Mouse (Mus musculus) brown adipose tissue, adult 24 weeks (tissue): Measurements from ENCODE around the gene Defb22. TPM values are rescaled to one million over a fixed set of nuclear protein-coding genes. Genes with fewer than 3 reads are reported as not detected.
A peak's percentile ranks its signal among the peaks of the same experiment; 100 is the strongest.

Source experiments
- H3K27ac ChIP-seq: fragments of 200-500 bp; replicated peaks from 2 replicates; pipeline ENCODE4 v1.5.1; 2012; ENCODE audit warnings: low read depth, mild to moderate bottlenecking, low read length
- H3K4me1 ChIP-seq: fragments of 200-500 bp; 2 replicates; pipeline ENCODE4 v1.6.1; 2012; ENCODE audit warnings: low read length, mixed read lengths; ENCODE audit not compliant: control insufficient read depth, insufficient read depth, insufficient read length
- H3K4me3 ChIP-seq: fragments of 200-500 bp; 2 replicates; pipeline ENCODE4 v1.5.1; 2012; ENCODE audit warnings: low read depth, mild to moderate bottlenecking, low read length, moderate library complexity; ENCODE audit not compliant: insufficient read depth
- polyA plus RNA-seq: library from polyadenylated mRNA; stranded (reverse); fragments of >200 nt; gene quantifications from 2 replicates; pipeline ENCODE4 v1.2.4, GENCODE M21; 2012; ENCODE audit not compliant: missing spikeins, insufficient read depth, insufficient read length

The Defb22 gene
- polyA plus RNA-seq, 1 experiment = not detected

DNA sequence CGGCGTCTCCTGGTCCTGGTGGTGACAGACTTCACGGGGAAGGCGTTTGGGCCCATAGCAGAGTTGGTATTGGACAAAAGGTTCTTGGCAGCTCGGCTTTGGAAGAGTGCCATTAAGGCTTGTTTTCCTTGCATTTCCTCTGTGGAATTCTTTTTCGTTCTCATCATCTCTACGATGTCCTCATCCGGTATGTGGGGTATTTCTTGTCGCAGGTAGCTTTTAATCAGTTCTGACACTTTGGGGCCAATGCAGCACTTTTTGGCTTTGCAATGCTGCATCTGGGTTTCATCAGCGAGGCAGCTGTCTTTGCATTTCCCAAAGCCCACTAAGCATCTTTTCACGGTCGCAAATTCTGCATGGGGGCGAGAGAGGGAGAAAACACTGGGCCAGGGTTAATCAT is 30.7 kb downstream of the Defb22 start:
- H3K4me1 ChIP-seq = no peaks in the 10 kb centered on the region
- no peak overlapping the region for H3K27ac ChIP-seq
- H3K4me3 ChIP-seq = no peak overlapping the region

DNA sequence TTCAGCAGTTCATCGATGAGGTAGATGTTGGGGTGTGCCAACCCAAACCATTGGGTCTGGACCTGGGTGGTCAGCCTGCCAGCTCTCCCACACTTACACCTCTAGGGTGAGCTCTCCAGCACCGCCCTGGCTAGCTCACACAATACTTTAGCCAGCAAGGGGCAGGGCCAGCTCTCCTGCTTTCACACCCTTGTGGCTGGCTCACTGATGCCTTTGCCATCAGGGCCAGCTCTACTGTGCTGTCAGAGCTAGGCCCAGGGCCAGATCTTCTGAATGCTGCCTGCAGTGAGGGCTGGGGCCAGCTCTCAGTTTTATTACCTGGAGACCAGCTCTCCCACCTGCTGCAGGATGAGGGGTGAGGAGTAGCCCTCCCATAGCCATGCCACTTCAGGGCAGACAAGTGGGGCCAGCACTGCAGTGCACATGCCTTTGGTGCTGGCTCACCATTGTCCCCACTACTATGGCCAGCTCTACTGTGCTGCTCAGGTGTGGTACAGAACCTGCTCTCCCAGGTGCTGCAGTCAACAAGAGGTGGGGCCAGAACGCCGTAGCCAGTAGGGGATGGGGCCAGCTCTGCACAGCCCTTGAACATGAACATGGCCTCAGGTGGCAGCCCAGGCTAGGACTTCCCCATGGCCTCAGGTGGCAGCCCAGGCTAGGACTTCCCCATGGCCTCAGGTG is 37.7 kb downstream of the Defb22 start:
- Histone ChIP-seq H3K27ac (no peak overlapping the region), H3K4me1 (no peaks in the 10 kb centered on the region), H3K4me3 (no peak overlapping the region)

DNA sequence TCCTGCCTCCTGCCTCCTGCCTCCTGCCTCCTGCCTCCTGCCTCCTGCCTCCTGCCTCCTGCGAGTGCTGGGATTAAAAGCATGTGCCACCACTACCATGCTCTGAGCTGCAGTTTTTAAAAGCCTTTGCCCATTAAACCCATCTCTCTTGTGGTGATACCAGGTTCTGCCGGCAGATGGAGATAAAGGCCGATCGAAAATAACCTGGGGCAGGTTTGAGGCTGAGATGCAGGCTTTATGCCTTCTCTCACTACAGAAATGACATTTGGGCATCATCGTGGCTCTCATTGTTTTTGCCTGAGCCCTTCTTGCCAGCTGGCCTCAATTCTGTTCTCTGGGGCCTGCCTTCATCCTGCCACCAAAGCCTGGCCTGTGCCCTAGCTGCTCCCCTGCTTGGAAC is 39.7 kb downstream of the Defb22 start:
- no peak overlapping the region for H3K27ac ChIP-seq
- no peak overlapping the region for H3K4me3 ChIP-seq
- no peaks in the 10 kb centered on the region for H3K4me1 ChIP-seq

DNA sequence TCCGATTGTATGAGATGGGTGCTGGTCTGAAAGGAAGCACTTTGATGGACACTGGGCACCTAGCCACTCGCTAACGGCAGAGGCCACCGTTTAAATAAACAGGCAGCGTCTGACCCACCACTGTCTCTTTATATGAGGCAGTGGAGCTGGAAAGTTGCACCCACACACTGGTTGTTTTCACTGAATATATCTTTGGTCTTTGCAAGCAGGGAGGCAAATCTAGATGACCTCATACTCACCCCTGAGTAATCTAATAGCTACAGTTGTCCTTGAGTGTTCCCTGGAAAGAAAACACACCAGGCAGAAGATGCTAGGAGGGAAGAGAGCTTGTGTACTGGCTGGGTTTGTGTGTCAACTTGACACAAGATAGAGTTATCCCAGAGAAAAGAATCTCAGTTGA is 42.5 kb downstream of the Defb22 start:
- Histone ChIP-seq H3K27ac (no peak overlapping the region), H3K4me3 (no peak overlapping the region), H3K4me1 (no peaks in the 10 kb centered on the region)

DNA sequence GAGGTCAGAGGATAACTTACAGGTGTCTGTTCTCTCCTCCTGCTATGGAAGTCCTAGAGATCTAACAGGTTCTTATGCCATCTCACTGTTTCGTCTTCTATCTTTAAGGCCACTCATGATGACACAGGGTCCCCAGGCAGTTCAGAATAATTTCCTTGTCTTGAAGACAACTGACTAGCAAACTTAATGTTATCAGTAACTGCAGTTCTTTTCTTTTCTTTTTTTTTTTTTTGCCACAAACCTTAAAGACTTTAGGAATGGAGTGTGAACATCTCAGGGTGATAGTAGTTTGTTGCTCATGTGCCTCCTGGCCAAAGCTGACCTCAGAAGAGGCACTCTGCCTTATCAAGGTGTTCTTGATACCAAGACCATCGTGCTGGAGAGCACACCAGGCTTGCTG is 43.3 kb downstream of the Defb22 start:
- H3K4me3 ChIP-seq = no peak overlapping the region

DNA sequence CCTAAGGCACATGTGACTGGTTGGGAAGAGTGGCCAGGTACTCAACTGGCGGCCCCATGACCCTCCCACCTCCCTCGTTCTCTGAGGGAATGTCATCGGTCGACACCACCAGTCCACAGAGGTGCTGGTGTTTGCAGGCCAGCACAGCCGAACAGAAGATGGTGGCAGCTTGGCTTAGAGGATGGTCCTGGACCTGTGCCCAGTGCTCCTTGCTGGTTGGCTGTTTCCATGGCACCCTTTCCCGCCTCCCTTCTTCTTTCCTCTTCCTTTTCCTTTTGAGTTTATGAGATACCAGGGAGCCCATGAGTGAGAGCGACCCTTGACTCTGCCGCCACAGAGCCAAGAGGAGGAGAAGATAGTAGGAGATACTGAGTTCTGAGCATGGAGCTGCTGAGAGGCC is 46.7 kb downstream of the Defb22 start:
- Histone ChIP-seq H3K4me1 (no peaks in the 10 kb centered on the region), H3K27ac (no peak overlapping the region), H3K4me3 (no peak overlapping the region)

More for the DNA sequence above, 43.3 kb downstream of the Defb22 start:
- no peaks in the 10 kb centered on the region for H3K4me1 ChIP-seq
- H3K27ac ChIP-seq = no peak overlapping the region

DNA sequence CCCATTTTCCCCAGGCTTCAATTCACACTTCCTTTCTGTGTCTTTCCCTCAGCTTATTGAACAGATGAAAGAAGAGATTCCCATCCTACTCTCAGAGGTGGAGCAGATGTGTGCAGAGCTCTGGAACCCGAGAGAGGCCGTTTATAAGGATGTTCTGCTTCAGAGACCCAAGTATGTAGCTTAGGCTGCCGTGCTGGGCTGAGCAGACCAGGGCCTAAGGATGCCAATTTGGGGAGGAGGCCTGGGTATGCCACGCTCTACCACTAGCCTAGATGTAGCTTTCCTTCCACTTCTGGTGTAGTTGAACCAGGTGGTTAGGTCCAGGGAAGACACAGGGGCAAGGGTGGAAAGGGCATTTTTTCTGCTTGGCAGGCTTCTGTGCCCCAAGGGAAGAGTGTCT is 47.6 kb downstream of the Defb22 start:
- Histone ChIP-seq H3K4me3 (no peak overlapping the region), H3K27ac (no peak overlapping the region), H3K4me1 (no peaks in the 10 kb centered on the region)

DNA sequence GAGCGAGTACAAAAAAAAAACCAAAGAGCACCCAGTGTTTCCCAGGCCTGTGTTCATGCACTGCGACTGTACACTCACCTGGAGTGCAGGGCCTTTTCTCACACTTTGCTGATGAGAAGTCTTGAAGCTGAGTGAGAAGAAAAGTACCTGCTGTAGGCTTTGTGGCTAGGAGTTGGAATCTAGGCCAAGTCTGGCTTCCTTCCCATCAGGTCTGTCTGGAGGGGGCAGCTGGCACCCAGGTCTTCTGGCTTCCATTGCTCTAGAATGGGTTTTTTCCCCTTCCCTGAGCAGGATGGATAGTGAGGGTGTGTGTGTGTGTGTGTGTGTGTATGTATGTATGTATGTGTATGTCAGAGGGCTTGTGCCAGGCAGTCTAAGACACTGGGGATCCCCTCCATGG is 50.1 kb downstream of the Defb22 start:
- Histone ChIP-seq H3K4me1 (no peaks in the 10 kb centered on the region), H3K27ac (no peak overlapping the region), H3K4me3 (no peak overlapping the region)

DNA sequence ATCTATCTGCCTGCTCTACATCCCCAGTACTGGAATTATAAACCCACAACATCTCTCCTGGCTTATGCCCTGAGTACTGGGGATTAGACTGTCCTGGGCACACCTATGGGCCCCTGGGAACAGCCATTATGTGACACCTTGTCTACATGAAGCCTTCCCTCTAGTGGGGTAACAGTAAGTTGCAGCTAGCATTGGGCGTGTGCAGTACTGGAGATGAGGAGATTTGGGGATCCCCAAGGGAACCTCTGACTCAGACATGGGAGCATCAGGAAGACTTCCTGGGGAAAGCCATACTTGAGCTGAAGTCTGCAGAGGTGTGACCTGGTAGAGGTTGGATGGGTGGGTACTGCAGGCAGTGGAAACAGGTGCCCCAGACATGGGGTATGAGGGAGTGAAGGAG is 51.0 kb downstream of the Defb22 start:
- no peaks in the 10 kb centered on the region for H3K4me1 ChIP-seq
- H3K27ac ChIP-seq = no peak overlapping the region
- no peak overlapping the region for H3K4me3 ChIP-seq

DNA sequence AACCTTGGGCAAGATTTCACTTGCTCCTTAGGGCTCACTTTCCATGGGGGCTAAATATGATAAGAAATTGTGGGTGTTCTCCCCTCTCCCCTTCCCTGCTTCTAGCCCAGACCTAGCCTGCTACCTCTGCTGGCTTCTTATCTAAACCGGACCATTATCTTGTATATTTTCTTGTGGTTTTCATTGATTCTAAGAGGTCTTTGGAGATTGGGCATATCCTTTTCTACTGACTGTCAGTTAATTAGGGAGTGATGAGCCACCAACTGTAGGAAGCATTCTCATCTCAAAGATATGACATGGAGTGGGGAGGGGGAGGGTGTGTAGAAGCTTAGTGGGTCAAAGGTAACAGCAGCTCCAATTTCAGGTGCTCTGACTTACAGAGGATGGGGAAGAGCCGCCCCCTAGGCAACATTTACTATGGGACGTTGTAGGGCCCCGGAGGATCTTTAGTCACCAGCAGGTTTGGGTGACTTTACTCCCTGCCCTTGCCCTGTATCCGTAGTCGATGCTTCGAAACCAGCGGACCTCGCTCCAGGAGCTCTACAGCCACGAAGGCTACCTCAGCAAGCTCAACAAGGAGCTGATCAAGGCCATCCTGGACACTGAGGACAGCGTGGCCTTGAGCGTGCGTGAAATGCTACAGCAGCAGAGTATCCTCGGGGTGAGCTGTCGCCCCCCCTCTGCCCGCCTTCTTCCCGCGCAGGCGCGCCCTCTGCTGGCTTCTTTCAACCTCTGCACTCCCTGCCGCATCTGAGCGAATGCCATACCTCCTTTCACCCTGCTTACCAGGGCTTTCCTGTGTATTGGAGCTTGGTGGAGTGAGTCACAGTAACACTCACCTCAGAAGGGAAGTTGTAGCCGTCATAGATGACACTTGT is 52.7 kb downstream of the Defb22 start:
- Histone ChIP-seq H3K4me1 (no peaks in the 10 kb centered on the region), H3K27ac (no peak overlapping the region), H3K4me3 (peak overlapping the region; percentile 32)

DNA sequence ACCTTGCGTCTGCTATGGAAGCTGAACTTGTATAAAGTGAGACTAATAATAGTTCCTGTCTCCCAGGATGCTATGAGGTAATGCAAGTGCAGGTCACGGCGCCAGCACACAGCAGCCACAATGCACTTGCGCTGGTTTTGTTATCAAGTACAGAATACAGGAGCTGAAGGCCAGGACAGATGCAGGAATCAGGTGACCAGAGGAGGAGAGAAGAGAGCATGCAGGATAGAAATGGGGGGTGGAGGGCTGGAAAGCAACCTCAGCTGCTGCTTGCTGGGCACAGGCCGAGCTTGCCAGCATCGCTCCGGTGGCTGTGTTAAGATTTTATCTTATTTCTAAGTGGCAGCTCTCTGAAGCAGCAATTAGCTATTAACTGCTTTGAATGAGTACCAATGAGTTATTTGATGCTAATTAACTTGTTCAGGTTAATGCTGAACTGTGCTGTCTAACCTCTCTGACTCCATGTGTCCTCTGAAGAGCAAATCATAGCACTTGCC is 53.5 kb downstream of the Defb22 start:
- no peaks in the 10 kb centered on the region for H3K4me1 ChIP-seq
- H3K27ac ChIP-seq = no peak overlapping the region; the same call in 1 of the 2 replicates
- no peak overlapping the region for H3K4me3 ChIP-seq

Other genes with a start within 250 kb of the Defb22 start
- gene Tbc1d20, start 196.3 kb downstream of the Defb22 start, polyA plus RNA-seq = 68.9 and 101 TPM in 2 replicates
- gene Rbck1, start 157.5 kb downstream of the Defb22 start, polyA plus RNA-seq = 38.1 and 47.7 TPM in 2 replicates
- 4.8 and 5.2 TPM in 2 replicates for gene Trib3, start 146.1 kb downstream of the Defb22 start, polyA plus RNA-seq
- not detected in 2 replicates for gene Nrsn2, start 113.5 kb downstream of the Defb22 start, polyA plus RNA-seq
- 0.46 and 0.99 TPM in 2 replicates for gene Sox12, start 92.1 kb downstream of the Defb22 start, polyA plus RNA-seq
- 1.2 and 1.4 TPM in 2 replicates for gene Zcchc3, start 75.1 kb downstream of the Defb22 start, polyA plus RNA-seq
- 0.71 and 0.79 TPM in 2 replicates for gene 6820408C15Rik, start 74.6 kb downstream of the Defb22 start, polyA plus RNA-seq
- gene Defb23, start 25.5 kb downstream of the Defb22 start, polyA plus RNA-seq = not detected in 2 replicates
- not detected in 2 replicates for gene Defb20, start 13.1 kb downstream of the Defb22 start, polyA plus RNA-seq
- not detected in 2 replicates for gene Defb26, start 21.6 kb upstream of the Defb22 start, polyA plus RNA-seq
- gene Defb28, start 28.1 kb upstream of the Defb22 start, polyA plus RNA-seq = not detected in 2 replicates
- not detected in 2 replicates for gene Defb29, start 50.0 kb upstream of the Defb22 start, polyA plus RNA-seq
- gene Gm17416, start 79.2 kb upstream of the Defb22 start, polyA plus RNA-seq = not detected in 2 replicates
- not detected in 2 replicates for gene Defb21, start 82.6 kb upstream of the Defb22 start, polyA plus RNA-seq
- not detected in 2 replicates for gene Defb19, start 90.2 kb upstream of the Defb22 start, polyA plus RNA-seq
- not detected in 2 replicates for gene Defb45, start 109.3 kb upstream of the Defb22 start, polyA plus RNA-seq
- not detected in 2 replicates for gene Defb36, start 114.2 kb upstream of the Defb22 start, polyA plus RNA-seq
- gene Defb25, start 132.9 kb upstream of the Defb22 start, polyA plus RNA-seq = not detected in 2 replicates
- 1.2 and 1.6 TPM in 2 replicates for gene Rem1, start 136.8 kb upstream of the Defb22 start, polyA plus RNA-seq
- gene H13, start 179.3 kb upstream of the Defb22 start, polyA plus RNA-seq = 54.9 and 59.2 TPM in 2 replicates
- 42.0 and 42.5 TPM in 2 replicates for gene Mcts2, start 196.9 kb upstream of the Defb22 start, polyA plus RNA-seq
- gene Id1, start 246.1 kb upstream of the Defb22 start, polyA plus RNA-seq = 48.0 and 59.8 TPM in 2 replicates